Mouse (Mus musculus) T-helper 17 cell (primary cell): ENCODE measurements around the gene Herc4.

Experiments used
- in situ Hi-C, 2 experiments: fragments of 300-600 bp; cut with MboI, MseI; formaldehyde crosslinking; loops; 1 replicate in 1 of 2; 2 replicates in 1 of 2; pipeline ENCODE4 v1.15.1; 2025; ENCODE audit warnings: high pct_unique_total_duplicates in 2 of 2

The Herc4 gene

DNA sequence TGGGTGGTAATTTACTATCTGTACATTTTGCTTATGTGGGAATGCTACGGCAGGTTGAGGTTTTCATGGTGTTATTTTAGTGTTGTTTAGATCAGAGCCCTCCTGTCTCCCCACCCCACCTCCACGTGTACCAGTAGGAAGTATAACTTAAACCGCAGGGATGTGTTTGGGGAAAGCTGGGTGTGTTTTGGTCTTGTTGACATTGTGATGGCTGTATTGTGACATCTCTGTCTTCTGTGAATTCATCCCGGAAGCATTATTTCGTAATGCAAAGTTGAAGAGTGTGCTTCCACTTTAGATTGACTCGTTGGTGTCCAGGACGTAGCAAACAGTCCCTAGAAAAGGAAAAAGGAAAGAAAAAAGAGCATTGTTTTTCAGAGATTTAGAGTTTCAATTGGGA, 3.8 kb downstream of the Herc4 start:
- in situ Hi-C loops = no loop called here

DNA sequence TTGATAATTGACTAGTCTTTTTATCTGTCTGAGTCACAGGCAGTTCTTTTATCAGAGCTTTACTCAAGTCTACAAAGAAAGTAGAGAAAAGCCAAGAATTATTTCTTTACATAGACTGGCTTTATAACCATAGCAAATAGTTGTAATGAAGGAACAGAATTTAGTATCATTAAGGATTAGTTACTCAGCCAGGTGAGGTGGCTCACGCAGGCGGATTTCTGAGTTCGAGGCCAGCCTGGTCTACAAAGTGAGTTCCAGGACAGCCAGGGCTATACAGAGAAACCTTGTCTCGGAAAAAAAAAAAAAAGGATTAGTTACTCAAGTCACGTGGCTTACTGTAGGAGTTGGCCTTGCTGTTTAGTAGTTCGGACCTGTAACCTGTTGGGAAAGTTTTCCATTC, 4.8 kb downstream of the Herc4 start:
- in situ Hi-C loops = no loop called here

DNA sequence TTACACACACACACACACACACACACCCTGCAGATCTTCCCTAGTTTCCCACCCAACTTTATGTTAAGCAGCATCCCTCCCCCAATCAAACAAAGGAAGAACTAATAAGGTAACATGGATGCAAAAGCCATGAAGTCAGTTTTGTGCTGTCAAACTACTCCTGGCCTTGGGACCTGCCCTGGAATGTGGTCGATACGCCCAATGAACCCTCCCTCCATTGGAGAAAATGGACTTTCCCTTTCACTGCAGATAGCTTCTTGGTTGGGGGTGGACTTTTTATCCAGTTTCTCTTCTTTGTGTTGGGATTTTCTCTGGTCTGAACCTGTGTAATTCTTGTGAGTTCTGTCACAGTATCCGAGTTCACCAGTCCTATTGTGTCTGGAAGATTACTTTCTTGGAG, 15.1 kb downstream of the Herc4 start:
- in situ Hi-C loops = no loop called here

DNA sequence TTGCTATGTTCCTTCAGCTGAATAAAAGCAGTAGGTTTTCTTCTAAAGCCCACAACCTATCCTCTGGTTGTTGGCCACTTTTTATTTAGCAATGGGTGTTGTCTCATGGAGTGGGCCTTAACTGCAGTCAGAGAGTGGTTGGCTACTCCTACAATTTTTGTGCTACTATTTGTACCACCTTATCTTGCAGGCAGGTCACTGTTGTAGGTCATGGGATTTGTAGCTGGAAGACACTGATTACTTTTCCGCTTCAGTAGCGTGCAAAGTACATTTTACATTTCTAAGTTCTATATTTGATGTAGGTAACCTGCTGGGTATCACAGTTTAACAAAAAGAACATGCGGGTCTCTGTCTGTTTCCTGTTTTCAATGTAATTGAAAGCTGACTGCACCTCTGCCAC, 15.7 kb downstream of the Herc4 start:
- in situ Hi-C loops = no loop called here

DNA sequence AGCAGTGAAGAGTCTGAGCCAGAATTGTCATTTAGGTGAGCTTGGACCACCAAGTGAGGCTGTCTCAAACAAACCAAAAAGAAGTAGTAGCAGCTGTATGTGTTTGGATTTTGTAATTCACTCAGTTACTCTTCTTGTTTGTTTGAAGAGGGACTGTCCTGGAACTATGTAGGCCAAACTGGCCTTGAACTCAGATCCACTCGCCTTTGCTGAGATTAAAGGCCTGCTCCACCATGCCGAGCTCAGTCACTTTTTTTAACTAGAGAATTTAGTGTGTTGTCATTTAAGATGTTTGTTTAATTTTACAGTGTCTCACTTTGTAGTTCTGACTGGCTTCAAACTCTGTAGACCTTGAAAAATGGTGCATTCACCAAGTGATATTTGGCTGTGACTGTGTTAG, 24.3 kb downstream of the Herc4 start:
- in situ Hi-C loops = loop anchor here in 1 of 2 experiments (10.0 kb wide), 1 partner anchor 623 kb away; no protein-coding TSS in a partner anchor

DNA sequence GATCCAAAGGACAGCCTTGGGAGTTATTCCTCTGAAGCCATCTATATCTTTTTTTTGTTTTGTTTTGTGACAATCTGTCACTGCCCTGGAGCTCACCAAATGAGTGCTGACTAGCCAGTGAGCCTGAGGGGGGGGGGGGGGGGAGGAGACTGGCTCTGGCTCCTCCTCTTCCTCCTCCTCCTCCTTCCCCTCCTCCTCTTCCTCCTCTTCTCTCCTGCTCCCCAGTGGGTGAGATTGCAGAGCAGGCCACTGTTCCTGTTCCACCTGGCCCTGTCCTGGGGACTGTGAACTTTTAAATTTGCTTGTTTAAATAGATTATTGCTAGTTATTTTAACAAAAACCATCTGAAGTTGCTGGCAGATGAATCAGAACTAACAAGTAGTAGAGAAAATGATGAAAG, 28.8 kb downstream of the Herc4 start:
- in situ Hi-C loops = no loop called here

DNA sequence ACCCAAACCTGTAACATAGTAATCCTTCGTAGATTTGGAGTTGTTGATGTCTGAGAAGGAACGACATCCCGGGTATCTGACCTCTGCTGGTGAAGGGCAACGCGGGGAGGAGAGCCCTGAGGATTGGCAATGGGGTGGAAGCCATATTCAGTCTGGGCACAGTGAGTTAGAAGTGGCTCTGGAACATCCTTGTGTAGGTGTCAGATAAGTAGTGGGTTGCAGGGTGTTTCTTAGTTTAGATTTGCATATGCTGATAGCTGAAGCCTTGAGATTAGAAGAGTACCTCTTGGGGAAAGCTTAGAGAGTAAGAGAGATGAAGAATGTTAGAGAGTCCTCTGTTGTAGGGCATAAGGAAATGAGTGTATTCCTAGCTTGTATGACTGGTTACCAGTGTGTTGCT, 29.3 kb downstream of the Herc4 start:
- in situ Hi-C loops = no loop called here

DNA sequence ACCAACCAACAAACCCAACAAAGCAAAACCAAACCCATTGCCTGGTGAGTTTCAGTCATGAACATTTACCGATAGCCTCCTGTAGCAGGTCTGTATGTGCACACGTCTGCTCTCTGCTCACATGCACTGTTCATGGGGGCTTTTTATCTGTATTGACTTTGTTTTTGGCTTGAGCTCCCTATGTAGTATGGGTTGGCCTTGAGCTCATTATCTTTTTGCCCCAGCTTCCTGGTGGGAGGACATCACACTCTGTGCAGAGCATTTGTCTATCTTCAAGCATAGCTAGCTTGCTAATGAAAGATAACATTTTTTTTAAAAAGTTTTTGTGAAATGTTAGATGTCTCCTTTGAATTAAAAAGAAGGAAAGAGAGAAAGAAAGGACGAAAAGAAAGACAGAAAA, 33.4 kb downstream of the Herc4 start:
- in situ Hi-C loops = no loop called here

DNA sequence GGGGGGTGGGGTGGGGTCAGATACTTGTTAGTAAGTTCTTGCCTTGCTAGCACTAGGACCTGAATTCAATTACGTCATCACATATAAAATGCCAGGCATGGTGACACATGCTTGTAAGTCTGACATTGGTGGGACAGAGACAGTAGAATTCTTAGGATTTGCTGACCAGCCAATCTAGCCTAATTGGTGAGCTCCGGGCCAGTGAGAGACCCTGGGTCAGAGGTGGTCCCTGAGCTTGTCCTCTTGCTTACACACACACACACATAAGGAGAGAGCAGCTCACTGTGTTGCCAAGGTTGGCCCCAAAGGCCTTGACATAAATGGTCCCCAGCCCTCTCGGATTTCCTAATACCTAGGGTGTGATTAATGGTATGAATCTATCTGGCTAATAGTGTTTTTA, 36.2 kb downstream of the Herc4 start:
- in situ Hi-C loops = no loop called here

DNA sequence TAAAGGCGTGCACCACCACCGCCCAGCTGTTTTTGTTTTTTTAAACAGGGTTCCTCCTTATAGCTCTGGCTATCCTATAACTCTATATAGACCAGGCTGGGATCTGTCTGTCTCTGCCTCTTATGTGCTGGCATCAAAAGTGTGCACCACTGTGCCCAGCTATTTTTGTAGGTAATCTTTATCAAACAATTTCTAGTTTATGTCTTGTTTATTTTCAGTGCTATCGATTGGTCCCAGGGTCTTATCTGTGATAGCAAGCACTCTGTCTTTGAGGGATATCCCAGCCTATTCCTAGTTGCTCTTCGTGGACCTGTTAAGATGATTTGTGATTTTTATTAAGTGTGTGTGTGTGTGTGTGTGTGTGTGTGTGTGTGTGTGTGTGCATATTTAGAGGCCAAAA, 38.8 kb downstream of the Herc4 start:
- in situ Hi-C loops = no loop called here

DNA sequence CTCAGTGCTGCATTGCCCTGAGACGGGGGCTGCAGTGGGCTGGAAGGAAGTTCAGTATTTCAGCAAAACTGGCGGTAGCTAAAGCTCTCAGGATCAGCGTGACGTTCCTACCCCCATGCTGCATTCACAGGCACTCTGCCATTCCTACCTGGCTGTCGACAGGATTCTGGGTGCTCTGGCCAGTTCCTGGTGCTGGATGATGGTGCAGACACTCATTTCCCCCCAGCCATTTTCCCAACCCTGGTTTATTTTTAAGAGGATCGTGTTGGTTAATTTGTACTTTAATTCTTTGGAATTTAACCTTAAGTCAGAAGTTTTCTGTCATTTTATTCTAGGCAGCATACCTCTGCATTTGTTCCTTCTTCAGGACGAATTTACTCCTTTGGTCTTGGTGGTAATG, 39.2 kb downstream of the Herc4 start:
- in situ Hi-C loops = no loop called here

DNA sequence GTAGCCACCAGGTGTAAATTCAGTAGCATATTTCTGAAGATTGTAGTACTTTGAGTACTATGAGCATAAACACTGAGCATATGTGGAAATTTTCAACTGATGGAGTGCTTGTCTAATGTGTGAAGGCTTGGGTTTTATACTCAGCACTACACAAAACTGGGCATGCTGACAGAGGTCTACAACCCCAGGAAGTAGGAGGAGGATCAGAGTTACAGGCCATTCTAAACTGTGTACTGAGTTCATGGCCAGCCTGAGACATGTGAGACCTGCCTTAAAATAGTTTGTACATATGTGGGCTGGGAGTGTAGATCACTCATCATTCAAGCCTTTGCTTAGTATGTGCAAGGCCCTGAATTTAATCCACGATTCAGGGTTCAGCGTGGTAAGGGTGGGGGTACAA, 58.7 kb downstream of the Herc4 start:
- in situ Hi-C loops = no loop called here

DNA sequence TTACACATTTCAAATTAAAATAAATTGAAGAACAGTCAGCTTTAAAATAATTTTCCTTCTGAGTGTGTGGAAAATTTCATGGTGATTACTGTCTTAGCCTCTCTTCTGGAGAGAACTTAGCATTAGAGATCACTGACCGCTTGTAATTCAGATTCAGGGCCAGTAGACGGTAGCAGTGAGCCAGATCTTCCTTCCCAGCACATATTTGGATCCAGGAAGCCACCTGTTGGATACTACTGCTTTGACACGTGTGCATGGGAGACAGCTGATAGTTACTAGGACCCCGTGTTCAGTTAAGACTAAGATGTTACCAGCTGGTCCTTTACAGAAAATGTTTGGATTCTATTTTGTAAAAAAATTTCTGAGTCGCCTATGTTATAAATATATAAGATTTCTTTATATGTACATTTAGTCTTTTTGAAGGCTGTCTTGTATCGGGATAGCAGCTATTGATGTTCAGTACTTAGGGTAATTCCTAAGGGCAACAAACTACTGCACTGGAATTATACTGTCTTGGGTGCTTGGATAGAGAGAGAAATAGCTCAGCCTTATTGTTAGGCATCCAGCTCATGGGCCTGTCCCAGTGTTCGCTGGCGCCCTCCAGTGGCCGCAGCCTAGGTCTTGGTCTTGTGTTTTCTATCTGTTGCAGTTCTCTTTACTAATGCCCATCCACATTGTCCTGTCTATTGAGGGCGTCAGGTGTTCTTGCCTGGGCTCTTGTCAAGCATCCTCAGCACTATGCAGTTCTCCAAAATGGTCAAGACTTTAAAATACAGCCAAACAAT, 65.2 kb downstream of the Herc4 start:
- in situ Hi-C loops = loop anchor here in 1 of 2 experiments (5.0 kb wide), 1 partner anchor 69 kb away; no protein-coding TSS in a partner anchor

DNA sequence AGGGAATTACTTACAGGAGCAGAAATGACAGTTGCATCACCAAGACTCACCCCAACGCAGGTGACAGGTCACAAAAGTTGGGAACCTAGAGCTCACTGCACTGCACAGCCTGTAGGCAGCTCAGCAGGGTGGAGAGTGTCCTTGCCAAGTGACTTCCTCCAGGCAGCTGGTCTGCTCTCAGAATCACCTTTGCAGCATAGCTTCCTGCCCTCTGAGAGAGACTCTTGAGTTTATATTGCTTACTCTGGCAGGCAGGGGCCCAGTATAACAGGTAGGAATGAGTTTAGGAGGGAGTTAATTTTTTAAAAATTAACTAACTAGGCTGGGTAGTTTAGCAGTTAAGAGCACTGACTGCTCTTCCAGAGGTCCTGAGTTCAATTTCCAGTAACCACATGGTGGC, 70.1 kb downstream of the Herc4 start:
- in situ Hi-C loops = no loop called here

DNA sequence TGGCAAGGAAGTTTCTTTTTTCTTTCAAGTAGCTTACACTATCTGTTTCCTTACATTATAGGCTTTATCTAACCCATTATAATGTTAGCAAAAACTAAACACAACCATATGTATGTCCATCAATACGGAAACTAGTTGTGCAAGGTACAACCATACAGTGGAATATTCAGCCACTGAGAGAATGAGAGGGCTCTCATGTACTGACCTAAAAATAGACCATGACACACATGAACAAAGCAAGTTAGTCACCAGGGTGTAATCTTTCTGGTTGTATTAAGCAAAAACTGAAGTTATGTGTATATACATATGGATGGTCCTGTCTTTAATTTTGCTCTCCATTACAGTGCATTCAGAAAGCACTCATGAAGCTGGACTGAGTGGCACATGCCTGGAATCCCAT, 83.5 kb downstream of the Herc4 start:
- in situ Hi-C loops = no loop called here

DNA sequence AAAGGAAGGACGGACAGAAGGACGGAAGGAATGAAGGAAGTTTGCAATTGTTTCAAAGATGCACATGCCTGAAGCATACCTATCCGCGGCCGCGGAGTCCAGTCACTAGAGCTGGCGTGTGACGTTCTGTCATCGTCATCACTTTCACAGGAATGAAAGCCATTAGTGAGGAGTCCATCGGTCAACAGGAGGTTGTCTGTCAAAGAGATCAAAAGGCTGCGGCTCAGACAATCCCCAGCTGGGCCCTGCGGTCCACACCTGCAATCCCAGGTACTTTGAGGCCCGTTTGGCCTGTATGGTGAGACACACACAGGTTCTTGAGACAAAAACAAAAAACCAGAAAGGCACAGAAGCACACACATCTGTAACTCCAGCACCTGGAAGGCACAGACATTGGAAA, 93.3 kb downstream of the Herc4 start:
- in situ Hi-C loops = loop anchor here in 1 of 2 experiments (5.0 kb wide), 2 partner anchors 35 to 85 kb away; partner anchors contain the start of gene Gm7075

DNA sequence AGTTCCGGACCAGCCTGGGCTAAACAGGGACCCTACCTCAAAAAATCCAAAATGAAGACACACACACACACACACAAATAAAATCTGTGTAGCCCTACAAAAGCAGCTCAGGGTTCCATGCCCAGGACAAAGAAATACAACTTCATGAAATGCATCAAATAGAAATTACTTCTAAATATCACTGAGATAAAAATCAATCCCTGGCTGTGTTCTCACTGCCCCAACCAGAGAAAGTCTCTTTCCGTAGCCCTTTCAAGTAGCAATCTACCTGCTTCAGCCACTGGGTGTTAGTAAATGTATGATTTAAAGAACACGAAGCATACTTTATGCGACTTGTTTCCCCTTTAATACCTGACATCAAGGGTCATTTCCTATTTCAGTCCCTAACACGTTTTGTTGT, 93.7 kb downstream of the Herc4 start:
- in situ Hi-C loops = loop anchor here in 1 of 2 experiments (5.0 kb wide), 2 partner anchors 35 to 85 kb away; partner anchors contain the start of gene Gm7075

DNA sequence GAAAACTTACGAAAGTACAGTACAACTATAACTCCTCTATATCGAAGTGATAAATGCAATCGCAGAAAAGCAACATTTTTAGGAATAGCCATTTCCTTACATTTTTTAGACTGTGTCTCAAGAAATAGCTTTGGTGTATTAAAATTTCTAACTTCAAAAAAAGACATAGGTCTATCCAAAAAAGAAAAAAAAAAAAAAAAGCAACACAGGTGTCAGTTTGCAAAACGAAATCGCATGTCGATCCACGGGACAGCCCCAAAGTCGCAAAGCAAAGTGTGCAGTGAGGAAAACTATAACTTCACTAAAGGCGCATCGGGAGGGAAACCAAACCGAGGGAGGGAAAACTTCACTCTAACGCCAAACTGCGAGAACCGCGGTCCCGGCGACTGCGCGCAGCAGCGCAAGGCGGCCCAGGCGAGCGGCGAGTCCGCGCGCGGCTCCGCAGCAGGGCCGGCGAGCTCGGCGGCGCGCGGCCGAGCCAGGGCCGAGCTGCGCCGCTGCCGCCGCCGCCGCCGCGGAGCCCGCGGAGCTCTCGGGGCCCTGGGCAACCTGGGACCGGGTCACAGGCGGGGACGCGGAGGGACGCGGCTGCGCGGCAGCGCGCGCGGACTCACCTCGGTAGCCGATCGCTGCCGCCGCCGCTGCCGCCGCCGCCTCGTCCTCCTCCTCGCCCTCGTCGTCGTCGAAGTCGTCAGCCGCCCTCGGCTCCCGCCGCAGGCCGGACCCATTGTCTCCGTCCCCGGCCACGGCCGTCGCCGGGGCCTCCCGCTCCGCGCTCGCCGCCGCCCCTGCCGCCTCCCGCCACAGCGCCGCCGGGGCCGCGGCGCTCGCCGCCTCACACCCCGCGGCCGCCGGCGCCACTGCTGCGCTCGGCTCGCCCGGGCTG, 94.6 kb downstream of the Herc4 start:
- in situ Hi-C loops = loop anchor here in 1 of 2 experiments (5.0 kb wide), 2 partner anchors 34 to 84 kb away; partner anchors contain the start of gene Gm7075

DNA sequence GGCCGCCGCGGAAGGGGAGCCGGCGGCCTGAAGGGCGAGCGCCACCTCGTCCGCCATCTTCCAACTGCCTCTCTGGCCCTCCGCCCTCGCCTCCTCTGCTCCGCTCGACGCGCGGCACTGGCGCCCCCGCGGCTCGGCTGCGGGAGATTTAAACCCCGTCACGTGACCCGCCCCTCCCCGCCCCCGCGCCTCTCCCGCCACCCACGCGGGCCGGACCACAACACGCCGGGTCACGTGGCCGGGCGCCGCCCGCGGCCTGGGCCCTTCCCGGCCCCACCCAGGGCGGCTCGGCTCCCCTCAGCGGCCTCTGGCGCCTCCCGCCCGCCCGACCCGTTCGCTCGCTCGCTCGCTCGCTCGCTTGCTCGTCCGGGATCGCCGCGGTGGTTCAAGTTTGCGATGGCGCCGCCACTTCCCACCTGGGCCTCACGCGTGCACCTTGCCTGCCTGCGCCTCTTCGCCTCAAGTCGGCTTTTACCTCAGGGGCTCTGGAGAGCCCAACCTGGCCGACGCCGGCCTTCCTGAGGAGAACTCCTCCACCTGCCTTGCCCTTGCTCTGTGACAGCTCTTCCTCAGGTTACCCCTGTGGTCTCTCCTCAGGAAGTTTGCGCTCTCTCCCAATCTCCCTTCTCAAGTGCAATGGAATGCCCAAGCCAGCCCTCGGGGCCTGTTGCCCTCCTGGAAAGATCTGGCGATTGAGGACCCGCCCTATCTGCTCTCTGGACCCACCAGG, 95.5 kb downstream of the Herc4 start:
- in situ Hi-C loops = loop anchor here in 1 of 2 experiments (5.0 kb wide), 2 partner anchors 33 to 83 kb away; partner anchors contain the start of gene Gm7075

DNA sequence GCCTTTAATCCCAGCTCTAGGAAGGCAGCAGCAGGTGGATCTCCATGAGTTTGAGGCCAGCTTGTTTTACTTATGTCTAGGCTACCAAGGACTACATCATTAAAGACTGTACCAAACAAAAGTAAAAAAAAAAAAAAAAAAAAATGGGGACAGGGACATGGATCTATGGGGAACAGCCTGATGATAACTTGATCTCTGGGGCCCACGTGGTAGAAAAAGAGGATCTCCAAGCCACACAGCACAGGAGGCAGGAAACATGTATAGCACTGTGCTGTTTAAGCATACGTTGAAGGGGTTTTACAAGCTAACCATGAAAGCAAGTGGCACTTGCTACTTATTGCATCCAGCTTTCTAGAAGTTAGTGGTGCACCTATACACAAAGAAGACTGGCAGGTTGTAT, 97.7 kb downstream of the Herc4 start:
- in situ Hi-C loops = no loop called here

DNA sequence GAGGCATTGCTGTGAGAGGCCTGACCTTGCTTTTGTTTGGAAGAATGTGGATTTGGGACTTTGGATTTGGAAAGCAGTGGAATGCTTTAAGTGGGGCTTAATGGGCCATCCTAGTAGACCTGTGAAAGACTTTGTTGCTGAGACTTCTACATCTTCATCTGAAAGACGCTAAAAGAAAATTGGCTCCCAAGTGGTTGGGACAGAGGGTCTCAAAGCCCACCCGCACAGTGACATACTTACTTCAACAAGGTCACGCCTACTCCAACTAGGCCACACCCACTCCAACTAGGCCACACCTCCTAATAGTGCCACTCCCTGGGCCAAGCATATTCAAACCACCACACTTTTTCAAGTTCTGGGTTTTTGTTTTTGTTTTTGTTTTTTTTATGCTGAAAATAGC, 101.1 kb downstream of the Herc4 start:
- in situ Hi-C loops = no loop called here

DNA sequence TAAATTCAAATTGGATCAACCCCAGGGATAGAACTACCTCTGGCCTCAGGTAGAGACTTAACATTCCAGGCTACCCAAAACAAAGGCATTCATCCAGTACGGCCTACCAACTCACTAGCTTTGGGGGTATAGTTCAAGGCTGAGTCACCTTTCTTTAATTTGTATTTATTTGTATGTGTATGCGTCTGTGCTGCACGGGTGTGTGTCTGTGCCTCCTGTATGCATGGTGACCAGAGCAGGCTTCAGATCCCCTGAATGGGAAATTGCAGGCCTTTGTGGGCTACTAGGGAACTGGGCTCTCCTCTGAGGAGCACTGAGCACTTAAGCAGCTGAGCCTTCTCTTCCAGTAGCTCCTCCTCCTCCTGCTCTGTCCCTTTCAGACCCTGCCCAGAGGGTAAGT, 104.7 kb downstream of the Herc4 start:
- in situ Hi-C loops = no loop called here
